Mouse (Mus musculus) MEL-GATA-1-ER (cell line): ENCODE data around the gene Ahrr.

Experiments
- DNase-seq: peaks from one replicate; pipeline ENCODE4 v3.0.0-alpha.2; 2012; ENCODE audit warnings: low read depth; ENCODE audit errors: extremely low read depth

Ahrr gene

GRCm38 (mm10) chr13:74245214-74245898 is 46.8 kb downstream of the Ahrr start:
- peak; percentile 12 for DNase-seq

GRCm38 (mm10) chr13:74237574-74237973 is 54.6 kb downstream of the Ahrr start:
- DNase-seq: no peak

- no peak for DNase-seq
Observed at GRCm38 (mm10) chr13:74220659-74221058, 71.5 kb downstream of the Ahrr start.

DNA sequence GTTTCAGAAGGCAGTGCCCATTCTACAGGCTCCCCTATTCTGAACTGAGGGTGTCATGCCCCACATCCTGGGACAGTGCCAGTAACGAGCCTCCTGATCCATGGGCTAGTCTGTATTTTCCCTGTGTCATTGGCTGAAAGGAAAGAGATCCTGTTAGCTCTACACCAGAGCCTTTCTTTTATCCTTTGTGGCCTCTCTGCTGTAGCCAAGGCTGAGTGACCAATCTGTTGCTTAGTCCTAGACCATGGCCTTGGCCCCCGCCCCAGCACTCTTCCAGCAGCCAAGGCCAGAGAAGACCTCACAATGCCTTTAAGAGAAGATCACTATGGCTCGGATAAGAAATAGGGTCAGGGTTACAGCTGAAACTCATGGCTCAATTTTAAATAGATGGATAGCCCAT is 73.7 kb downstream of the Ahrr start:
- DNase-seq: no peak

GRCm38 (mm10) chr13:74208986-74209345 is 83.2 kb downstream of the Ahrr start:
- DNase-seq: no peak

GRCm38 (mm10) chr13:74208317-74208985 is 83.7 kb downstream of the Ahrr start, which contains the start of gene Exoc3:
TSS of gene Exoc3 (minus strand) at chr13:74208732.
- peak; percentile 84 for DNase-seq

DNA sequence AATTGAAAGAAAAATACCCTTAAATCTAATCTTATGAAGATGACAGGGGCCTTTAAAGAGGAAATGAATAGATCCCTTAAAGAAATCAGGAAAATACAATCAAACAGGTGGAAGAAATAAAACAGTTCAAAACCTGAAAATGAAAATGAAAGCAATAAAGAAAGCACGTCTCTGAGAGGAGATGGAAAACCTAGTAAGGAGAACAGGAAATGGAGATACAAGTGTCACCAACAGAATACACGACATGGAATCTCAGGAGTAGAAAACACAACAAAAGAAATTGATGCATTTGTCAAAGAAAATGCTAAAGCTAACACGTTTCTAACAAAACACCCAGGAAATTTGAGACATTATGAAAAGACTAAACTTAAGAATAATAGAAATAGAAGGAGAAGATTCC is 95.7 kb downstream of the Ahrr start:
- no peak for DNase-seq

DNA sequence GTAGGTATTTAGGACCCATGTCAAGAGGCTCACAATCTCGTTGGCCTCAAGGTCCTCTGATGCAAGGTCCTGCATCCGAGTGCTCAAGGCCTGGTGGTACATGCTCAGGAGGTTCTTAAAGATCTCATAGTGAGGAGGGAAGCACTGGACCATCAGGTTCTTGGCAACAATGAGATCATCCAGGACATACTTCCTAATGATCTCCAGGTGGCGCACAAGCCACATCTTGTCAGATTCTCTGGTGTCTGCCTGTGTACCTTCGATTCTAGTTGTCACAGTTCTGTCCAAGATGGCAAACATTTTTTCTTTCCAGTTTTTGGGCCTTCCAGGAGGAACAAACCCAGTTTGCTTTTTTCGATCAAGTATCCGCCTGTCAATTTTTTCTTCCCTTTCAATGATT is 99.5 kb downstream of the Ahrr start:
- no peak for DNase-seq

- no peak for DNase-seq
Observed at GRCm38 (mm10) chr13:74183011-74183695, 109.0 kb downstream of the Ahrr start.

GRCm38 (mm10) chr13:74172036-74172435 is 120.1 kb downstream of the Ahrr start:
- no peak for DNase-seq

- no peak for DNase-seq
Observed at GRCm38 (mm10) chr13:74169446-74170164, 122.5 kb downstream of the Ahrr start.

- no peak for DNase-seq
Observed at GRCm38 (mm10) chr13:74167492-74167891, 124.6 kb downstream of the Ahrr start.

DNA sequence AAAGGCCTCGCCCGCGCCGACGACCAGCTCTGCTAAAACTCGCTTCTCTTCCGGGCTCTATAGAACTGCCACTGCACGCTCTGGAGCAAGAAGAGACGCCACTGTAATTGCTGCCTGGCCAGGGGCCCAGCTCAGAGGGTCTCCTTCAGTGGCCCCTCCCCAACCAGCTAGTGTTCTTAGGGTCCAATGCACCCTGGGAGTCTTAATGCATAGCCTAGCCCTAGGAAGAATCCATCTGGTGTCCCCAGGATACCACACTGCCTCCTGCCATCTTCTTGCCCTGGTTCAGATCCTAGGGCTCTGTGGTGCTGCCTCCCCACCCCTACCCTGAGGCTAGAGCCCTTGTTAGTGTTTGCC is 125.1 kb downstream of the Ahrr start:
- no peak for DNase-seq

DNA sequence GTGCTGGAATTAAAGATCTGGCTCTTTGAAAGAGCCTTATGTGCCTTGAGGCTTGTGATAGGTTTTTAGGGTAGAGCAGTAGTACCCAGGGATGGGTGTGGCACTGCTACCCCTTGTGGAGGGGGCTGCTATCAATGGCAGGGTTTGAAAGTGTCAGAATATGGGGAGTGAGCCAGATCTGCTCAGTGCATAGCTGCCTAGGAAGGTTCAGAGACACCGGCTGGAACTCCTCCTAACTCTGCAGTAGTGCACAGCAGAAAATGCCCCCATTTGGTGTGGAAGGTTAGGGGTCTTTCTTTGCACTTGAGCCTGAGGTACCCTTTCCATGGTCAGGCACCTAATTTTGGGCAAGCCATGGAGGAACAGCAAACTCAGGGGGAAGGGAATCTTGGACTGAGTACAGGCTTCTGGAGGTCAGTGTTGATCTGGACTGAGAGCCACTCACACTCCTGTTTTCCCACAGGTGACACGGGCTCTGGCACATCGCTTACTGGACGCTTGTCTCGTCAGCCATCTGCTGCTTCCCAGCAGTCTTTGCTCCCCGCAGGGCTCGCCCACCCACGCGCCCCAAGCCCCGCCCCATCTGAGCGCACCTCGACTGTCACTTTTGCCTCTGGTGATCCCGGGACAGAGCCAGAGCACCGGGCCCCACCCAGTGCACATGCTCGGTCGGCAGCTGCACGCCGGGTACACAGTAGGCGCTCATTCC is 125.6 kb downstream of the Ahrr start:
- DNase-seq: peak; percentile 7
